Mouse (Mus musculus) left cerebral cortex, postnatal 4 days (tissue): Measurements from ENCODE around the gene Cyld. TPM values are rescaled to one million over a fixed set of nuclear protein-coding genes. Genes with fewer than 3 reads are reported as not detected.
"Not testable (repeated sequence)": the region's sequence is repeated elsewhere in the genome, so short reads cannot be mapped to it uniquely, and the experiment has no call there.

Experiments
- DNase-seq: peaks from one replicate; pipeline ENCODE4 v3.0.0-alpha.2; 2022
- intact Hi-C: fragments of 180-260 bp; cut with DNase I; formaldehyde crosslinking; loops from one replicate; pipeline ENCODE4 v1.15.1; 2025
- total RNA-seq, 2 experiments: library from RNA; stranded (reverse); gene quantifications; 2 replicates each; pipeline ENCODE4 v1.2.3; 2021

Gene Cyld
- total RNA-seq = 10 to 100 TPM; 34.9 to 36.1 TPM

- peak; percentile 99 for DNase-seq
- intact Hi-C loops = loop anchor here (5.0 kb wide), 1 partner anchor 70 kb away; no protein-coding TSS in a partner anchor
These were observed at the start of gene Cyld for GRCm38 (mm10) chr8:88696721-88697641. TSS of gene Cyld (plus strand) at chr8:88697028.

GRCm38 (mm10) chr8:88648322-88648721 is 48.5 kb upstream of the Cyld start:
- intact Hi-C loops = no loop called here
- no peak for DNase-seq

GRCm38 (mm10) chr8:88650016-88650708 is 46.7 kb upstream of the Cyld start:
- intact Hi-C loops = no loop called here
- no peak for DNase-seq

GRCm38 (mm10) chr8:88651122-88651521 is 45.7 kb upstream of the Cyld start:
- intact Hi-C loops, DNase-seq: not testable (repeated sequence)

GRCm38 (mm10) chr8:88655334-88655733 is 41.5 kb upstream of the Cyld start:
- DNase-seq = no peak
- intact Hi-C loops = no loop called here

GRCm38 (mm10) chr8:88659873-88660272 is 37.0 kb upstream of the Cyld start:
- no peak for DNase-seq
- intact Hi-C loops = no loop called here

GRCm38 (mm10) chr8:88662401-88662821 is 34.4 kb upstream of the Cyld start:
- DNase-seq = no peak
- intact Hi-C loops = no loop called here

GRCm38 (mm10) chr8:88664121-88664520 is 32.7 kb upstream of the Cyld start:
- DNase-seq = no peak
- intact Hi-C loops = no loop called here

- peak; percentile 68 for DNase-seq
- intact Hi-C loops = no loop called here
These were observed 31.9 kb upstream of the Cyld start for GRCm38 (mm10) chr8:88664947-88665346.

- DNase-seq = no peak
- intact Hi-C loops = no loop called here
These were observed 30.4 kb upstream of the Cyld start for GRCm38 (mm10) chr8:88666435-88666834.

- no peak for DNase-seq
- intact Hi-C loops = no loop called here
These were observed 28.3 kb upstream of the Cyld start for GRCm38 (mm10) chr8:88668400-88669086.

- no peak for DNase-seq
- intact Hi-C loops = no loop called here
These were observed 26.0 kb upstream of the Cyld start for GRCm38 (mm10) chr8:88670782-88671181.

GRCm38 (mm10) chr8:88671575-88671974 is 25.3 kb upstream of the Cyld start:
- intact Hi-C loops = no loop called here
- no peak for DNase-seq

- intact Hi-C loops = no loop called here
- DNase-seq = no peak
These were observed 23.0 kb upstream of the Cyld start for GRCm38 (mm10) chr8:88673859-88674258.

GRCm38 (mm10) chr8:88675372-88676165 is 21.3 kb upstream of the Cyld start:
- intact Hi-C loops = no loop called here
- DNase-seq = no peak

GRCm38 (mm10) chr8:88677071-88677470 is 19.8 kb upstream of the Cyld start:
- DNase-seq = no peak
- intact Hi-C loops = no loop called here

- DNase-seq = no peak
- intact Hi-C loops = no loop called here
These were observed 16.3 kb upstream of the Cyld start for GRCm38 (mm10) chr8:88680566-88680965.

GRCm38 (mm10) chr8:88681046-88681445 is 15.8 kb upstream of the Cyld start:
- intact Hi-C loops = no loop called here
- no peak for DNase-seq

- intact Hi-C loops = no loop called here
- DNase-seq = peak; percentile 67
These were observed 13.1 kb upstream of the Cyld start for GRCm38 (mm10) chr8:88683656-88684289.
